Mouse (Mus musculus) liver, embryonic 15.5 days (tissue): ENCODE measurements around the gene Batf. TPM values are rescaled to one million over a fixed set of nuclear protein-coding genes. Genes with fewer than 3 reads are reported as not detected.

Experiments
- ATAC-seq: fragments of 200-750 bp; cut with Nextera tagmentation; 2 replicates; pipeline ENCODE4 v1.8.0; 2017; ENCODE audit warnings: moderate number of reproducible peaks, mild to moderate bottlenecking, moderate library complexity; ENCODE audit not compliant: insufficient read depth
- H3K27ac ChIP-seq: fragments of 300-500 bp; sonication (generic); replicated peaks from 2 replicates; pipeline ENCODE4 v1.5.1; 2015; ENCODE audit warnings: mild to moderate bottlenecking, inconsistent platforms
- H3K27me3 ChIP-seq: fragments of 300-500 bp; sonication (generic); 2 replicates; pipeline ENCODE4 v1.6.1; 2015; ENCODE audit warnings: mild to moderate bottlenecking, inconsistent platforms
- H3K36me3 ChIP-seq: fragments of 300-500 bp; sonication (generic); replicated peaks from 2 replicates; pipeline ENCODE4 v1.6.1; 2015; ENCODE audit warnings: moderate library complexity, mild to moderate bottlenecking, inconsistent platforms
- H3K4me1 ChIP-seq: fragments of 300-500 bp; sonication (generic); replicated peaks from 2 replicates; pipeline ENCODE4 v1.6.1; 2015; ENCODE audit warnings: inconsistent platforms
- H3K4me2 ChIP-seq: fragments of 300-500 bp; sonication (generic); 2 replicates; pipeline ENCODE4 v1.6.1; 2015; ENCODE audit warnings: moderate library complexity, mild to moderate bottlenecking, inconsistent platforms
- H3K4me3 ChIP-seq: fragments of 300-500 bp; sonication (generic); replicated peaks from 2 replicates; pipeline ENCODE4 v1.5.1; 2015; ENCODE audit warnings: mild to moderate bottlenecking, inconsistent platforms
- H3K9ac ChIP-seq: fragments of 300-500 bp; sonication (generic); 2 replicates; pipeline ENCODE4 v1.6.1; 2015; ENCODE audit warnings: moderate library complexity, mild to moderate bottlenecking, inconsistent platforms
- H3K9me3 ChIP-seq: fragments of 300-500 bp; sonication (generic); replicated peaks from 2 replicates; pipeline ENCODE4 v1.6.1; 2016; ENCODE audit warnings: inconsistent platforms
- WGBS: fragments of 180-500 bp; shearing (Covaris S2); methylation state at CpG from one replicate; pipeline ENCODE4 v1.1.7; 2015; ENCODE audit warnings: mixed read lengths; ENCODE audit not compliant: insufficient replicate concordance; 5-methylcytosine and 5-hydroxymethylcytosine counted together
- polyA plus RNA-seq: library from polyadenylated mRNA; unstranded; fragments of >200 nt; fragmentation: Nextera tagmentation; extraction: Ambion mirVana; gene quantifications from 2 replicates; pipeline ENCODE4 v1.2.1, GENCODE M21; 2015

Batf gene
- polyA plus RNA-seq, 1 experiment from 2014 or later: 4.4 TPM

- no peak overlapping the region for H3K27ac ChIP-seq
- no peak overlapping the region for H3K4me2 ChIP-seq
- ATAC-seq: no peak
- WGBS: 26% methylated on average over 17 of the region's 17 CpGs
- no peaks in the 10 kb centered on the region for H3K27me3 ChIP-seq
- no peaks in the 10 kb centered on the region for H3K9me3 ChIP-seq
- H3K4me1 ChIP-seq: no peaks in the 10 kb centered on the region
- H3K9ac ChIP-seq: no peak overlapping the region
- no peaks in the 10 kb centered on the region for H3K36me3 ChIP-seq
- H3K4me3 ChIP-seq: no peak overlapping the region
These were observed 42.8 kb downstream of the Batf start for GRCm38 (mm10) chr12:85729022-85729944.

DNA sequence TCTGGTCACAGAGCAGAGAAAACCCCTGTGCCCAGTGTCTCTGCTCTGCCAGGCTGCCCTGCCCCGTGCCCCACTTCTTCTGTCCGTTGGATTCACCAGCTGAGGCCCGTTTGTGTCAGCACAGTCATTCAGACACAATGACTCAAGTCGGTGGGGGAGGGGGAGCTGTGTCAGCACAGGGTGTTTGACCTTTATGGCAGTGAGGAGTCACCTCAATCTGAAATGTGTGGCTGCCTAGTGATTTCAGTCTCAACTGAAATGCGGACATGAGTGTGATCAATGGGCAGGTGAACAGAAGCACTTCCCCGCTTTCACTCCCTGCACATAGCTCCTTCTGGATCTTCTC lies 43.4 kb downstream of the Batf start:
- Histone ChIP-seq H3K9me3 (no peaks in the 10 kb centered on the region), H3K27me3 (no peaks in the 10 kb centered on the region), H3K36me3 (no peaks in the 10 kb centered on the region), H3K27ac (no peak overlapping the region), H3K9ac (no peak overlapping the region), H3K4me1 (no peaks in the 10 kb centered on the region), H3K4me2 (no peak overlapping the region), H3K4me3 (no peak overlapping the region)
- 45% methylated on average over 6 of the region's 6 CpGs for WGBS
- ATAC-seq: no peak

DNA sequence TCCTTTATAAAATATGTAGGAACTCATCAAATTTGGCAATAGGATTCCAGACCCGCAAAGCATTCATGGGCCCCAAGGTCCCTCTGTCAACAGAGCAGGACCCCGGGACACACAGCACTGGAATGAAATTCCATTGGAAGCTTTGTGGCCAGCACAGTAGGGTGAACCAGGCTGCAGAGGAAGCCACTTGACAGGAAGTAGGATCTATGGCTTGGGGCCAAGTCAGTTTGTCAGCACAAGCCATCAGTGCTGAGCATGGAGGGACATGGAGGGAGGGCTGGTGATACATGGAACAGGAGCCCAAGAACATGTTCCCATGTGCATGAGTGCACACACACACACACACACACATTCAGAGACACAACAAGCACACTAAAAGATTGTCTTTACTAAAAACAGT lies 49.7 kb downstream of the Batf start:
- H3K27me3 ChIP-seq: no peaks in the 10 kb centered on the region
- no peak for ATAC-seq
- H3K27ac ChIP-seq: no peak overlapping the region
- H3K4me1 ChIP-seq: no peaks in the 10 kb centered on the region
- no peaks in the 10 kb centered on the region for H3K9me3 ChIP-seq
- 55% methylated on average over 2 of the region's 2 CpGs for WGBS
- no peak overlapping the region for H3K4me3 ChIP-seq
- H3K9ac ChIP-seq: no peak overlapping the region
- H3K36me3 ChIP-seq: no peaks in the 10 kb centered on the region
- no peak overlapping the region for H3K4me2 ChIP-seq

GRCm38 (mm10) chr12:85736960-85737359 lies 50.5 kb downstream of the Batf start:
- H3K27ac ChIP-seq: no peak overlapping the region
- no peaks in the 10 kb centered on the region for H3K4me1 ChIP-seq
- no peak overlapping the region for H3K4me3 ChIP-seq
- H3K27me3 ChIP-seq: no peaks in the 10 kb centered on the region
- no peak overlapping the region for H3K9ac ChIP-seq
- 69% methylated on average over 3 of the region's 3 CpGs for WGBS
- no peak overlapping the region for H3K4me2 ChIP-seq
- no peaks in the 10 kb centered on the region for H3K9me3 ChIP-seq
- no peaks in the 10 kb centered on the region for H3K36me3 ChIP-seq
- ATAC-seq: no peak

GRCm38 (mm10) chr12:85745827-85746695 lies 59.6 kb downstream of the Batf start, which contains the start of gene Flvcr2:
Gene Flvcr2, plus strand, starts transcription at chr12:85746539.
- Histone ChIP-seq H3K4me3 (peak within 1 kb of the TSS; percentile 46), H3K36me3 (no peaks in the 10 kb centered on the region), H3K9me3 (no peaks in the 10 kb centered on the region), H3K4me1 (no peaks in the 10 kb centered on the region), H3K4me2 (peak within 1 kb of the TSS; percentile 71), H3K27me3 (peaks cover 23% of the 10 kb centered on the region), H3K27ac (peak within 1 kb of the TSS; percentile 55), H3K9ac (peak within 1 kb of the TSS; percentile 19; the same call in 1 of the 2 replicates)
- ATAC-seq: peak; percentile 75
- WGBS: under 1% methylated on average over 51 of the region's 51 CpGs

GRCm38 (mm10) chr12:85746696-85747219 lies 60.3 kb downstream of the Batf start:
- Histone ChIP-seq H3K4me3 (peak overlapping the region; percentile 46), H3K27me3 (peaks cover 23% of the 10 kb centered on the region), H3K36me3 (no peaks in the 10 kb centered on the region), H3K4me1 (no peaks in the 10 kb centered on the region), H3K9me3 (no peaks in the 10 kb centered on the region), H3K27ac (0 out of 2 replicates have a peak overlapping the region, but pooled peaks have one; percentile 20), H3K9ac (peak overlapping the region; percentile 19; the same call in 1 of the 2 replicates), H3K4me2 (peak overlapping the region; percentile 71)
- ATAC-seq: peak; percentile 19; the same call in 1 of the 2 replicates
- 18% methylated on average over 21 of the region's 21 CpGs for WGBS

DNA sequence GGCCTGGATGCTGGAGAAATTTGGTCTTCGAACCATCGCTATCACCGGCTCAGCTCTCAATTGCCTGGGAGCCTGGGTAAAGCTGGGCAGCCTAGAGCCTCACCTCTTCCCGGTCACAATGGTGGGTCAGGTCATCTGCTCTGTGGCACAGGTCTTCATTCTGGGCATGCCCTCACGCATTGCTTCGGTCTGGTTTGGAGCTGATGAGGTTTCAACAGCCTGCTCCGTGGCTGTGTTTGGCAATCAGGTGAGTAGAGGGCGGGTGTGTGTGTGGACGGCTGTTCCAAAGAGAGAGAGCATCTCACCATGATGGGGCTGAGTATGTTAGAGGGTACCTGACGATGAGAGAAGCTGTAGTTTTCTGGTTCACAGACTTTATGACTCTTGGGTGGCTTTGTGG lies 60.9 kb downstream of the Batf start:
- Histone ChIP-seq H3K9ac (no peak overlapping the region), H3K4me2 (peak overlapping the region; percentile 71), H3K27ac (no peak overlapping the region), H3K4me1 (no peaks in the 10 kb centered on the region), H3K4me3 (peak overlapping the region; percentile 46), H3K36me3 (no peaks in the 10 kb centered on the region), H3K9me3 (no peaks in the 10 kb centered on the region), H3K27me3 (peaks cover 23% of the 10 kb centered on the region)
- WGBS: 63% methylated on average over 10 of the region's 10 CpGs
- ATAC-seq: no peak

DNA sequence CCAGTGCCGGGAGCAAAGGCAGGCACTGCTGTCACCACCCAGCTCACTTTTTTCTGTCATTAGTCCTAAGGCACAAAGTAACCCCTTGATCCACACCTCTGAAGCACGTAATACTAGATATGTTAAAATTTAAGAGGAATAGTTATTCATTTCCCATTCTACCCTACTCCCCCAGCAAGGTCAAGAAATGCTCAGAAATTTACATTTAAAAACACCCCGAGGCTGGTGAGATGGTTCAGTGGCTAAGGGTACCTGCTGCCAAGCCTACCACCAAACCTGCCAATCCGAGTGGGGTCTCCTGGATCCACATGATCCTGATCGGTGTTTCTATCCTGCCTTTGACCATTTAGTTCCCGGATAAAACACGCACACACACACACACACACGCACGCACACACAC lies 63.4 kb downstream of the Batf start:
- peaks cover 23% of the 10 kb centered on the region for H3K27me3 ChIP-seq
- H3K4me1 ChIP-seq: 0 out of 2 replicates have a peak, but pooled peaks cover 4% of the 10 kb centered on the region
- no peak overlapping the region for H3K9ac ChIP-seq
- H3K4me3 ChIP-seq: no peak overlapping the region
- no peak overlapping the region for H3K27ac ChIP-seq
- no peak for ATAC-seq
- H3K9me3 ChIP-seq: no peaks in the 10 kb centered on the region
- no peaks in the 10 kb centered on the region for H3K36me3 ChIP-seq
- H3K4me2 ChIP-seq: no peak overlapping the region
- 71% methylated on average over 9 of the region's 9 CpGs for WGBS

- H3K27ac ChIP-seq: no peak overlapping the region
These were observed 65.6 kb downstream of the Batf start for GRCm38 (mm10) chr12:85752116-85752515.

GRCm38 (mm10) chr12:85753223-85753622 lies 66.8 kb downstream of the Batf start:
- 0 out of 2 replicates have a peak, but pooled peaks cover 5% of the 10 kb centered on the region for H3K4me1 ChIP-seq
- ATAC-seq: no peak
- H3K36me3 ChIP-seq: no peaks in the 10 kb centered on the region
- H3K9ac ChIP-seq: no peak overlapping the region
- WGBS: 46% methylated on average over 2 of the region's 2 CpGs
- no peak overlapping the region for H3K27ac ChIP-seq
- H3K9me3 ChIP-seq: no peaks in the 10 kb centered on the region
- H3K4me3 ChIP-seq: no peak overlapping the region
- no peak overlapping the region for H3K4me2 ChIP-seq
- H3K27me3 ChIP-seq: no peaks in the 10 kb centered on the region

More at GRCm38 (mm10) chr12:85752116-85752515, 65.6 kb downstream of the Batf start:
- H3K27me3 ChIP-seq: peaks cover 4% of the 10 kb centered on the region
- H3K9ac ChIP-seq: no peak overlapping the region
- H3K4me1 ChIP-seq: 0 out of 2 replicates have a peak, but pooled peaks cover 5% of the 10 kb centered on the region
- H3K36me3 ChIP-seq: no peaks in the 10 kb centered on the region
- ATAC-seq: 0 out of 2 replicates have a peak, but pooled peaks have one; percentile 37
- 48% methylated on average over 6 of the region's 6 CpGs for WGBS
- H3K9me3 ChIP-seq: no peaks in the 10 kb centered on the region
- no peak overlapping the region for H3K4me3 ChIP-seq
- H3K4me2 ChIP-seq: no peak overlapping the region
